Mouse (Mus musculus): ENCODE data around the gene Nrxn1.

DNA sequence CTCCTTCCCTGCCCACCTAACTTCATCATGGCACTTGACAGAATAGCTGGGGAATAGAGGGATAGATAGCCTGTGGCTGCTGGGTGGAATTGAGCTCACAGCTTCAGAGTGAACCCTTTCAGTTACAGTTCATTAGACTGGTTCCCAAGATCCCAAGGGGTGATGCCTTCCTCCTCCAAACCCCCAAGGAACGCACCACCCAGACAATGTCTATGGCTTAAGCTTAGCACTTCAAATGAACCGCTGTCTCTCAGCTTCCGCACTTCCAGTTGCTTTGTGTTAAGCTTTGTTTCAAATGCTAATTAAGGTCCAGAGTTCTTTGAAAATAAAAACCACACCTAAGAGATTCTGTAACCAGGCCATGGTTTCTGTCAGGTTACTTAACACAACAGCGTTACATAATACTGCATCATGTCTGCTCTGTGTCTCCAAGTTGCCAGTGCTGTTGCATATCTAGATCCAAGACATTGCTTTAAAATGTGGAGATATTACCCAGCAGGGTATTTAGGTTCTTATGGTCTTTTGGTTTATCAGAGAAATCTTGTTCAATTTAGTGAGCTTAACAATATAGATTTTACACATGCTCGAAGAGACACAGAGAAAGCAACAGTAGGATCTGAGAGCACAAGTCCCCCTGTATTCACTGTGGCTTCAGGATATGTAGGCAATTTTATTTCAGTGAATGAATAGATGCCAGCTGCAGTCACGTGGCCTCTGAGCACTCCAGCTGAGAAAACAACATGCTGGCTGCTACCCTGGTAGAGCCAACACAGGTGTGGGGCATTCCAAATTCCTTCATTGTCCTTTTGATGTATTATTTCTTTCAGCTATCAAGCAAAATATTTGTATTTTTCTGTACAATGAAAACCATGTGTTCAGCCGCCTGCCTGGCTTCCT is 702.3 kb downstream of the Nrxn1 start:
- no peak for TF ChIP-seq EP300 (IDR thresholded peaks at IDR 0.05; ENCODE audit: insufficient read depth, low read depth, low read length)
- TF ChIP-seq CTCF (IDR thresholded peaks at IDR 0.05) = no peak
